Mouse (Mus musculus) stomach, postnatal 0 days (tissue): Measurements from ENCODE around the gene Cux2.

ENCODE experiments used
- CTCF ChIP-seq: IDR thresholded peaks from 2 replicates; pipeline ENCODE4 v1.5.1; 2016; ENCODE audit warnings: antibody characterized with exemption, low read depth, mild to moderate bottlenecking, moderate library complexity
- EP300 ChIP-seq: optimal IDR thresholded peaks from 2 replicates; pipeline ENCODE3; 2016; ENCODE audit warnings: antibody characterized with exemption

- TF ChIP-seq EP300: no peak
- no peak for TF ChIP-seq CTCF
These were observed 76.4 kb downstream of the Cux2 start for GRCm38 (mm10) chr5:121973541-121973940.
